Mouse (Mus musculus) skeletal muscle tissue, adult 2 months (tissue): ENCODE measurements around the gene Actrt2.
A peak's percentile ranks its signal among the peaks of the same experiment; 100 is the strongest.

Source experiments
- DNase-seq: peaks from one replicate; pipeline ENCODE4 v3.0.0-alpha.2; 2012; ENCODE audit warnings: low read depth, low spot score

The Actrt2 gene

GRCm38 (mm10) chr4:154667767-154668166 lies at the start of gene Actrt2:
Actrt2 (minus strand) TSS chr4:154667867.
- no peak for DNase-seq

GRCm38 (mm10) chr4:154709391-154710107 lies 41.9 kb upstream of the Actrt2 start:
- no peak for DNase-seq

- no peak for DNase-seq
Observed at GRCm38 (mm10) chr4:154708811-154709210, 41.1 kb upstream of the Actrt2 start.

- no peak for DNase-seq
Observed at GRCm38 (mm10) chr4:154708223-154708622, 40.6 kb upstream of the Actrt2 start.

- peak; percentile 65 for DNase-seq
Observed at GRCm38 (mm10) chr4:154707521-154707920, 39.9 kb upstream of the Actrt2 start.

GRCm38 (mm10) chr4:154706442-154706841 lies 38.8 kb upstream of the Actrt2 start:
- DNase-seq = no peak

- peak; percentile 74 for DNase-seq
Observed at GRCm38 (mm10) chr4:154705681-154706080, 38.0 kb upstream of the Actrt2 start.

- DNase-seq = no peak
Observed at GRCm38 (mm10) chr4:154705056-154705455, 37.4 kb upstream of the Actrt2 start.

- DNase-seq = no peak
Observed at GRCm38 (mm10) chr4:154704591-154704990, 36.9 kb upstream of the Actrt2 start.

- DNase-seq = no peak
Observed at GRCm38 (mm10) chr4:154703426-154704070, 35.9 kb upstream of the Actrt2 start.

- no peak for DNase-seq
Observed at GRCm38 (mm10) chr4:154702931-154703330, 35.3 kb upstream of the Actrt2 start.

- DNase-seq = no peak
Observed at GRCm38 (mm10) chr4:154702186-154702585, 34.5 kb upstream of the Actrt2 start.

- no peak for DNase-seq
Observed at GRCm38 (mm10) chr4:154700921-154701412, 33.3 kb upstream of the Actrt2 start.

GRCm38 (mm10) chr4:154700436-154700835 lies 32.8 kb upstream of the Actrt2 start:
- no peak for DNase-seq

GRCm38 (mm10) chr4:154699236-154699635 lies 31.6 kb upstream of the Actrt2 start:
- no peak for DNase-seq

- no peak for DNase-seq
Observed at GRCm38 (mm10) chr4:154698631-154699030, 31.0 kb upstream of the Actrt2 start.

- DNase-seq = no peak
Observed at GRCm38 (mm10) chr4:154698021-154698590, 30.4 kb upstream of the Actrt2 start.

GRCm38 (mm10) chr4:154697476-154697875 lies 29.8 kb upstream of the Actrt2 start:
- DNase-seq = no peak

- DNase-seq = no peak
Observed at GRCm38 (mm10) chr4:154696552-154696951, 28.9 kb upstream of the Actrt2 start.

- no peak for DNase-seq
Observed at GRCm38 (mm10) chr4:154696146-154696545, 28.5 kb upstream of the Actrt2 start.

GRCm38 (mm10) chr4:154694361-154694760 lies 26.7 kb upstream of the Actrt2 start:
- no peak for DNase-seq

GRCm38 (mm10) chr4:154693348-154694015 lies 25.8 kb upstream of the Actrt2 start:
- no peak for DNase-seq
